Mouse (Mus musculus): ENCODE data around the gene Slc25a35.

- TF ChIP-seq POLR2A (IDR thresholded peaks at IDR 0.05; ENCODE audit: borderline replicate concordance, extremely low read depth, low read depth, low read length) (no peak), CTCF (IDR thresholded peaks at IDR 0.05; ENCODE audit: insufficient read depth, low read length) (no peak)
Observed at GRCm38 (mm10) chr11:68924749-68925148, 43.2 kb upstream of the Slc25a35 start.

Measured in lung, adult 2 months (tissue).